Mouse (Mus musculus): Measurements from ENCODE around the gene Ttll13.

Ttll13 gene

DNA sequence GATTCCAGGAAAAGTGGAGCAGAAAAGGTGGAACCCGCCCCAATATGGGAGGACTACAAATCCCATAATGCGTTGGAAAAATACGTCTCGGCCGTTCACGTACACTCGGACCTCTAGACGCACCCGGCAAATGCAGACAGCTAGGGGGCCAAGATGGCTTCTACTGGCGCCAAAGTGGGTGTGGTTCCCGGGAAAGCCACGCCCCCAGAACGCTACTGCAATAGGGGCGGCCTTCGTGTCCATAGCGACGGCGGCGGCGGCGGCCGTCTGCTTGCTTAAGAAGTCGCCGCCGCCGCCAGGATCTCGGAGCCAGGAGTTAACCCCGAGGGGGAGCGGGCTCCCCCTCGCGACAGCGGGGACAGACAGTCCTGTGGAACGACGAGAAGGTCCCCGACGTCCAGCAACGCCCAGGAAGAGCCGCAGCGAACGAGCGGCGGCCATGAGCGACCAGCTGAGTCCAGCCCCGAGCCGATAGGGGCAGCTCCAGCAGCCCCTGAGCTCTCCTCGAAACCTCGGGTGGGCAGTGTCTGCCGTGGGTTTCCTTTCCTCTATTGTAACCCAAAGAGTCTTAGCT is at the start of gene Ttll13:
Gene Ttll13 (plus strand): TSS at position 229 of the 574 bp plus-strand sequence.
- DNase-seq (ENCODE audit: extremely low read depth, low read depth, low spot score): peak; percentile 56

DNA sequence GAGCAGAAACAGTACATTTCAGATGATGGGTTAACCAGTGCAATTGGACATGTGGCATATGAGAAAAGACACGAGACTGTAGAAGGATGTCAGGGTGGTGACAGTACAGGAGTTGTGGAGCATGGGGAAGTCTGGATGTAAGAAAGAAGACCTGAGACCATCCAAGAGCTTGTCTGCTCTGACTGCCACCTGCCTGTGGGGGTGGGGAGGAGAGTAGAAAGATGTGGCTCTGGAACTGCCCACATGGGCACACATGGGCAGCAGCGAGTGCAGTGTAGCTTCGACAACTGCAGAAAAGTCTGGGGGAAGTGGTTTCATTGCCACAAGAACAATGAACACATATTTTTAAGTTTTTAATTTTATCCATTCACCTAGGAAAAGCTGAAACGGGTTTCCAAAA is 48.8 kb upstream of the Ttll13 start:
- no peak for DNase-seq (ENCODE audit: extremely low read depth, low read depth, low spot score)

GRCm38 (mm10) chr7:80197941-80198778 is 48.0 kb upstream of the Ttll13 start:
- no peak for DNase-seq (ENCODE audit: extremely low read depth, low read depth, low spot score)

DNA sequence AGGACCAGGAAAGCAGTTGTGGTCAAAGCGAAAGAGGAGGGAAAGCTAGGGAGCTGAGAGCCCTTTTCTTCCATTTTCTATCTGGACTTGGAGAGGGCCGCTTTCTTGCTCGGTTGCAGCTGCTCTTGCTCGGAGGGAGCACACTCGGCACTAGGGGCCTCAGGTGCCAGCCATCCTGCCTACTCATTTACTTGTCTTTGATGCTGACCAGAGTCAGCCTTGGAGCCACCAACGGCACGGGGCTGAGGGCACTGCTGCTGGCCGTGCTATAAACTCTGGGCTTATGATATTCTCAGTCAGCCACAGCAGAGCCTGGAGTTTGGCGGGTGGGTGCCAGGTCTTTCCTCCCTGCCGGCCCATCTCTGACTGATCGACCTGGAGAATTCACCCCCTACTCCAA is 47.3 kb upstream of the Ttll13 start:
- DNase-seq (ENCODE audit: extremely low read depth, low read depth, low spot score): no peak

- DNase-seq (ENCODE audit: extremely low read depth, low read depth, low spot score): no peak
Measured at GRCm38 (mm10) chr7:80199286-80199685, 46.9 kb upstream of the Ttll13 start.

DNA sequence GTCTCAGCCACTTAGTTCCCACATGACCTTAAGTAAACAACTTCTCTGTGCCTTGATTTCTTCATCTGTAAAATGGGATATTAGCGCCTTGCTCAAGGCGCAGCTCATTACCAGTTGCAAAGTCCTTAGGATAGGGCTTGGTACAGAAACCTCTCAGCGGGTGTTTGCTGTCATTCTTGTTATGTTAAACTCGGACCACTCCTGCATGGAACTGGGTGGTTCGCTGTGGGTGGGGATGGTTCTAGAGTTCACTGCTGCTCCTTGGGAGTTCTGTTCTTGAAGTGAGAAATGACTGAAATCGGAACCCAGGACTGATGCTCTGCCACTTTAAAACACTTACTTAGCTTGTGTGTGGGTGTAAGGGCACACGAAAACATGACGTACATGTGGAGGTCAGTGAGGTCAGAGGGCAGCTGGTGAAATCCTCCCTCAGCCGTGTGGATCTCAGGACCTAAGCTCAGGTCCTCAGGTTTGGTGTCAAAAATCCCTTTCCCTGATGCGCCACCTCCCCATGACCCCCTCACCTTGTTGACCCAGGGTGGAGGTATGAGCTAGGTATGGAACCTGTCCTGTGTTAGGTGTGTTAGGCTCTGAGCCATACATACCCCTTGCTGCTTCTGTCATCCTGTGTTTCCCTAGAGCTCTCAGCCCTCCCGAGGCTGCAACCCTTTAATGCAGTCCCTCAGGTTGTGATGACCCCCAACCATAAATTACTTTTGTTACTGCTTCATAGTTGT is 46.2 kb upstream of the Ttll13 start:
- DNase-seq (ENCODE audit: extremely low read depth, low read depth, low spot score): no peak

DNA sequence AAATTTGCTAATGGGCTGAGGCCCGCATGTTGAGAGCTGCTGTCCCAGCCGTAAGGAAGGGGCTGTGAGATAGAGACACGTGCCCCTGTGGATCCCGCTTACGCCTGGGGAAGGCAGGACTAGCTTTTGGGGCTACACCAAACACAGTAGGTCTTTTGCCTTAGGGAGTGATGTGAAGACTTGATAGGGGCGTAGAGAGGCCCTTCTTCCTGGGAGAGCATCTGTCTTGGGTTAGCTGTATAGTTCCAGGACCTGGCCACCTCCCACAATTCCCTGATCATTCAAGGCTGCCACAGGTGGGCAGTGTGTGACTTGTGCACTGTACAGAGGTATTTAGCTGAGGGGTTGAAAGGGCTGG is 45.6 kb upstream of the Ttll13 start:
- DNase-seq (ENCODE audit: extremely low read depth, low read depth, low spot score): no peak

DNA sequence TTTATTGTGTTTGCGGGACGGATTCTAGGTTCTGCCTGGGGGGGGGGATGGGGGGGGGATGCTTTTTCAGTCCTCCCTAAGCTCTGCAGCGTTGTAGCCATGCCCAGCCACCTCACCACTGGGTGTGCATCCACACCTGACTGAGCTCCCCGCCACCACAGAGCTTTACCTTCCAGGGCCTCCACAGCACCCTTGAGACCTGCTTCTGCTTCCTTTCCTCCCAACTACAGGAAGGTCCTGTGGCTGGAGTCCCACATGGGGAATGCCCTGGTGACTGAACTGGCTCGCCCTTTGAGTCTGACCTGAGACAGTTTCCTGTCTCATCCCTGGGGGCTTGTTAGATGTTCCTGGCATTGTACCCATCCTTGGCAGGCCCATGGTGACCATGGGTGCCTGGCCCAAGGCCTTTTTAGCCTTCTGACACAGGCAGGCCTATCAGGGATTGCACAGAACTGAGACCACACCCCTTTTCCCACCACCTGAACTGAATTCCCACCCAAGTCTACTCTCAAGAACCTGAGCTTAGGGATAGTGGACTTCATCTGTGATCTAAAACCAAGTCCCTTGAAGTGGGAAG is 45.1 kb upstream of the Ttll13 start:
- no peak for DNase-seq (ENCODE audit: extremely low read depth, low read depth, low spot score)

- no peak for DNase-seq (ENCODE audit: extremely low read depth, low read depth, low spot score)
Measured at GRCm38 (mm10) chr7:80201888-80202540, 44.2 kb upstream of the Ttll13 start.

GRCm38 (mm10) chr7:80202961-80203360 is 43.2 kb upstream of the Ttll13 start:
- DNase-seq (ENCODE audit: extremely low read depth, low read depth, low spot score): no peak

GRCm38 (mm10) chr7:80203638-80204096 is 42.5 kb upstream of the Ttll13 start:
- DNase-seq (ENCODE audit: extremely low read depth, low read depth, low spot score): no peak

- DNase-seq (ENCODE audit: extremely low read depth, low read depth, low spot score): no peak
Measured at GRCm38 (mm10) chr7:80204362-80204761, 41.8 kb upstream of the Ttll13 start.

DNA sequence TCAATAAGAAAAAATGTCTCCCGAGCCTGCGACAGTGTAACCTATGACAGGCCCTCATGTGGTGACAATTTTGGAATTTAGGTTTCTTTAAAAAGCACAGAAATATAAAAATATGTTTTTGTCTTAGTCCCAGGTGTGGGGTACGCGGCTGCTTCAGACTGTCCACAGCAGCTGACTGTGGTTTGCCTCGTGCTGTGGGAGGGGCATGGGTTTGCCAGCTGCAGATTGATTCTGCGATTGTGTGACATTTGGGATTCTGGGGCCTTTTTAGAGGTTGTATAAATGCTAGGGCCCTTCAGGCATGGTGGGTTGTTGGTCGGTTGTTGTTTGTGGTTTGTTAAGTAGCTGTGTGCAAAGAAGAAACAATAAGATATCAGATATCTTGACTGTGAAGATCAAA is 41.2 kb upstream of the Ttll13 start:
- DNase-seq (ENCODE audit: extremely low read depth, low read depth, low spot score): no peak

- no peak for DNase-seq (ENCODE audit: extremely low read depth, low read depth, low spot score)
Measured at GRCm38 (mm10) chr7:80205705-80206589, 40.2 kb upstream of the Ttll13 start.

DNA sequence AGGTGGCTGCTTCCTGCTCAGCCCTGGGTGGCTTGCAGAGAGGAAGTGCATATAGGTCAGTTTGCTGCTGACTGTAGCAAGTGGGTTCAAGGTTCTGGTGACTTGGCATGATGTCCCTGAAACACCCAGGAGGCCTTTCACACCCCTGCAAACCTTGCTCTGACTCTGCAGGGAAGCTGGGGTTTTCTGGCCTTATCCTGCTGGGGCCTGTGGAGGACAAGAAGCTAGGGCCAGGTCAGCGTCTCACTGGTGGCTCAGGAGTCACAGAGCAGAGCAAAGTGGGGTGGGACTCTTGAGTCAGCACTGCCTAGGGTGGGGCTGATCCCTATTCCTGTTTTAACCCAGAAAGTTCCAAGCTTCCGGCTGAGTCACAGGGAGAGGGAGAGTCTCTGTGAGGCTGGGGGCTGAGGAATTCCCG is 38.9 kb upstream of the Ttll13 start:
- DNase-seq (ENCODE audit: extremely low read depth, low read depth, low spot score): no peak

DNA sequence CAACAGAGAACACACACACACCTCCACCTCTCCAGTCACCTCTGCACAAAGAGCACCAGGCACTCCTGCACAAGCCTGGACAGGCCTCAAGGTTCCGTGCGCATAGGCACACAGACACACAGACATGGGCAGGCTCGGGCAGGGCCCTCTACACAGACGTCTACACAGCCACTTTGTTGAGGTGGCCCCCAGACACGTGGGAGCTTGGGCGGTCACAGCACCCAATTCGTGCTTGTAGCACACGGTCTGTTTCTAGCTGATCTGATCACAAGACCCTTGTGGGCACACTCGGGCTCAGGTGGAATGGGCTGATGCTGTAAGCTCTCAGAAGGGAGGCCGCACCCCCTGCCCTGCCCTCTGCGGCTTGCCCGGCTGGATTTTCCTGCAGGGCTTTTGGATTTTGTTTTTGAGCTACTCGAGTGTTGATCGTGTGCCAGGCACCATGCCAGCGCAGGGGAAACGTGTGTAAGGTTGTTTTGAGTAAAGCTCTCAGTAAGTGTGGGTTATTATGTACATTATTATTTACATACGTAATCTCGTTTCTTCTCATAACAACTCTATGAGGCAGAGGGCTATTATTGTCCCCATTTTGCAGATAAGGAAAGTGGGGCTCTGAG is 38.0 kb upstream of the Ttll13 start:
- no peak for DNase-seq (ENCODE audit: extremely low read depth, low read depth, low spot score)

GRCm38 (mm10) chr7:80208738-80209430 is 37.3 kb upstream of the Ttll13 start:
- no peak for DNase-seq (ENCODE audit: extremely low read depth, low read depth, low spot score)

GRCm38 (mm10) chr7:80209669-80210068 is 36.5 kb upstream of the Ttll13 start:
- no peak for DNase-seq (ENCODE audit: extremely low read depth, low read depth, low spot score)

GRCm38 (mm10) chr7:80210982-80211381 is 35.2 kb upstream of the Ttll13 start:
- DNase-seq (ENCODE audit: extremely low read depth, low read depth, low spot score): no peak
